Mouse (Mus musculus) liver, embryonic 14.5 days (tissue): ENCODE data around the gene Foxn3. TPM values are rescaled to one million over a fixed set of nuclear protein-coding genes. Genes with fewer than 3 reads are reported as not detected.

ENCODE experiments used
- ATAC-seq: fragments of 200-750 bp; cut with Nextera tagmentation; 2 replicates; pipeline ENCODE4 v1.8.0; 2017; ENCODE audit warnings: moderate number of reproducible peaks, mild to moderate bottlenecking, moderate library complexity; ENCODE audit not compliant: insufficient read depth
- DNase-seq, 3 experiments: peaks; one replicate each; pipeline ENCODE4 v3.0.0-alpha.2; 2012 to 2013; ENCODE audit warnings: low read depth in 3 of 3, low spot score in 3 of 3
- H3K27ac ChIP-seq: fragments of 300-500 bp; sonication (generic); 2 replicates; pipeline ENCODE4 v1.5.1; 2014; ENCODE audit warnings: moderate library complexity, mild to moderate bottlenecking, control low read depth, inconsistent platforms
- H3K27me3 ChIP-seq: fragments of 300-500 bp; sonication (generic); 2 replicates; pipeline ENCODE4 v1.6.1; 2014; ENCODE audit warnings: mild to moderate bottlenecking, low read length, moderate library complexity; ENCODE audit not compliant: control insufficient read depth, insufficient read depth
- H3K36me3 ChIP-seq: fragments of 300-500 bp; sonication (generic); replicated peaks from 2 replicates; pipeline ENCODE4 v1.6.1; 2014; ENCODE audit warnings: low read depth; ENCODE audit not compliant: control insufficient read depth, insufficient read depth
- H3K4me1 ChIP-seq, 2 experiments: fragments of 200-500 bp in 1 of 2; fragments of 300-500 bp in 1 of 2; sonication (generic) in 1 of 2; replicated peaks; 2 replicates each; pipeline ENCODE4 v1.6.1; 2012 to 2014; ENCODE audit warnings: antibody characterized with exemption in 1 of 2, inconsistent platforms in 1 of 2, low read length in 1 of 2; ENCODE audit not compliant: control insufficient read depth in 2 of 2, insufficient read depth in 2 of 2
- H3K4me2 ChIP-seq: fragments of 300-500 bp; sonication (generic); 2 replicates; pipeline ENCODE4 v1.6.1; 2014; ENCODE audit warnings: low read depth, mild to moderate bottlenecking, control low read depth, moderate library complexity
- H3K4me3 ChIP-seq, 2 experiments: fragments of 200-500 bp in 1 of 2; fragments of 300-500 bp in 1 of 2; sonication (generic) in 1 of 2; 2 replicates each; pipeline ENCODE4 v1.5.1; 2012 to 2014; ENCODE audit warnings: low read depth in 2 of 2, low read length in 2 of 2, mild to moderate bottlenecking in 2 of 2, control low read depth in 1 of 2, inconsistent platforms in 1 of 2, moderate library complexity in 1 of 2; ENCODE audit not compliant: insufficient read depth in 1 of 2
- H3K9ac ChIP-seq: fragments of 300-500 bp; sonication (generic); replicated peaks from 2 replicates; pipeline ENCODE4 v1.6.1; 2014; ENCODE audit warnings: mild to moderate bottlenecking, control low read depth, moderate library complexity
- H3K9me3 ChIP-seq: fragments of 300-500 bp; sonication (generic); 2 replicates; pipeline ENCODE4 v1.6.1; 2016; ENCODE audit warnings: low read length, mixed read lengths; ENCODE audit not compliant: control insufficient read depth
- CTCF ChIP-seq: IDR thresholded peaks from 2 replicates; pipeline ENCODE4 v1.5.1; 2016; ENCODE audit warnings: antibody characterized with exemption, low read depth, control low read depth
- EP300 ChIP-seq: IDR thresholded peaks from 2 replicates; pipeline ENCODE4 v1.6.1; 2016; ENCODE audit warnings: antibody characterized with exemption, low read depth
- WGBS: fragments of 180-500 bp; shearing (Covaris S2); extraction: QIAGEN DNeasy Blood & Tissue Kit; methylation state at CpG from one replicate; pipeline ENCODE4 v1.1.7; 2014; ENCODE audit not compliant: insufficient replicate concordance; 5-methylcytosine and 5-hydroxymethylcytosine counted together
- polyA plus RNA-seq, 2 experiments: library from polyadenylated mRNA; depleted of rRNA in 1 of 2; stranded (reverse) in 1 of 2; unstranded in 1 of 2; fragments of >200 nt; fragmentation: Nextera tagmentation in 1 of 2; extraction: Ambion mirVana in 1 of 2; gene quantifications; 2 replicates each; pipeline versions ENCODE4 v1.2.1 to v1.2.3; 2012 to 2014

The Foxn3 gene
- polyA plus RNA-seq, 2 experiments, result 2.7 to 13.6 TPM

- no peak for ATAC-seq
- peaks cover 5 to 17% of the 10 kb centered on the region in 2 experiments; a peak in 3 of 4 replicates for H3K4me1 ChIP-seq
- WGBS, result 28% methylated on average over 4 of the region's 4 CpGs
Measured at GRCm38 (mm10) chr12:99380855-99381262, 182.5 kb downstream of the Foxn3 start.

GRCm38 (mm10) chr12:99380124-99380523 is 183.3 kb downstream of the Foxn3 start:
- TF ChIP-seq EP300, result no peak
- TF ChIP-seq CTCF, result no peak
- H3K4me1 ChIP-seq, result peaks cover 5 to 13% of the 10 kb centered on the region in 2 experiments; a peak in 3 of 4 replicates
- DNase-seq (no peak), ATAC-seq (peak; percentile 16; the same call in 1 of the 2 replicates)
- H3K4me3 ChIP-seq, result no peak overlapping the region
- H3K27ac ChIP-seq, result no peak overlapping the region
- no peak overlapping the region for H3K9ac ChIP-seq
- H3K27me3 ChIP-seq, result no peaks in the 10 kb centered on the region
- no peak overlapping the region for H3K4me2 ChIP-seq
- no peaks in the 10 kb centered on the region for H3K36me3 ChIP-seq
- H3K9me3 ChIP-seq, result no peaks in the 10 kb centered on the region
- WGBS, result 73% methylated on average over 6 of the region's 6 CpGs

More at GRCm38 (mm10) chr12:99380855-99381262, 182.5 kb downstream of the Foxn3 start:
- Histone ChIP-seq H3K9ac (no peak overlapping the region), H3K36me3 (no peaks in the 10 kb centered on the region), H3K27ac (no peak overlapping the region), H3K4me2 (no peak overlapping the region), H3K9me3 (no peaks in the 10 kb centered on the region), H3K27me3 (no peaks in the 10 kb centered on the region), H3K4me3 (no peak overlapping the region)
- DNase-seq, result no peak
- no peak for TF ChIP-seq CTCF
- TF ChIP-seq EP300, result no peak

GRCm38 (mm10) chr12:99378284-99378683 is 185.1 kb downstream of the Foxn3 start:
- TF ChIP-seq CTCF (no peak), EP300 (no peak)
- Histone ChIP-seq H3K4me3 (no peak overlapping the region), H3K36me3 (no peaks in the 10 kb centered on the region), H3K9me3 (no peaks in the 10 kb centered on the region), H3K27me3 (no peaks in the 10 kb centered on the region), H3K27ac (no peak overlapping the region), H3K4me2 (no peak overlapping the region), H3K9ac (no peak overlapping the region), H3K4me1 (peaks cover 5 to 13% of the 10 kb centered on the region in 2 experiments; a peak in 3 of 4 replicates)
- ATAC-seq (no peak), DNase-seq (no peak)
- 71% methylated on average over 8 of the region's 8 CpGs for WGBS

- DNase-seq, result no peak
- TF ChIP-seq CTCF, result no peak
- no peak; the same call in 1 of the 2 replicates for TF ChIP-seq EP300
- H3K4me1 ChIP-seq, result peaks cover 5 to 13% of the 10 kb centered on the region in 2 experiments; a peak in 3 of 4 replicates
- WGBS, result 16% methylated on average over 3 of the region's 3 CpGs
- H3K9ac ChIP-seq, result no peak overlapping the region
- H3K27ac ChIP-seq, result no peak overlapping the region
- ATAC-seq, result no peak
- no peaks in the 10 kb centered on the region for H3K9me3 ChIP-seq
- no peaks in the 10 kb centered on the region for H3K27me3 ChIP-seq
- H3K4me3 ChIP-seq, result no peak overlapping the region
- H3K36me3 ChIP-seq, result no peaks in the 10 kb centered on the region
- no peak overlapping the region for H3K4me2 ChIP-seq
Measured at GRCm38 (mm10) chr12:99377705-99378104, 185.7 kb downstream of the Foxn3 start.

GRCm38 (mm10) chr12:99377069-99377468 is 186.3 kb downstream of the Foxn3 start:
- ATAC-seq (no peak), DNase-seq (no peak)
- TF ChIP-seq CTCF (no peak), EP300 (no peak)
- 72% methylated on average over 10 of the region's 10 CpGs for WGBS
- no peak overlapping the region for H3K4me3 ChIP-seq
- H3K4me2 ChIP-seq, result no peak overlapping the region
- no peaks in the 10 kb centered on the region for H3K27me3 ChIP-seq
- no peaks in the 10 kb centered on the region for H3K36me3 ChIP-seq
- H3K27ac ChIP-seq, result no peak overlapping the region
- H3K4me1 ChIP-seq, result peaks cover 5 to 13% of the 10 kb centered on the region in 2 experiments; a peak in 3 of 4 replicates
- H3K9me3 ChIP-seq, result no peaks in the 10 kb centered on the region
- no peak overlapping the region for H3K9ac ChIP-seq
